Mouse (Mus musculus) liver, postnatal 0 days (tissue): ENCODE measurements around the gene Eif3d.

ENCODE experiments used
- CTCF ChIP-seq: sonication (generic); IDR thresholded peaks from 2 replicates; pipeline ENCODE4 v1.5.1; 2016; ENCODE audit warnings: antibody characterized with exemption, low read depth
- EP300 ChIP-seq: IDR thresholded peaks from 2 replicates; pipeline ENCODE4 v1.6.1; 2016; ENCODE audit warnings: antibody characterized with exemption, low read depth, mild to moderate bottlenecking

- no peak for TF ChIP-seq CTCF
- TF ChIP-seq EP300 = no peak
Observed at GRCm38 (mm10) chr15:78003929-78004328, 33.3 kb upstream of the Eif3d start.
